Mouse (Mus musculus) limb, embryonic 12.5 days (tissue): Measurements from ENCODE around the gene Selenoo. TPM values are rescaled to one million over a fixed set of nuclear protein-coding genes. Genes with fewer than 3 reads are reported as not detected.
A peak's percentile ranks its signal among the peaks of the same experiment; 100 is the strongest.

Experiments
- ATAC-seq: fragments of 200-750 bp; cut with Nextera tagmentation; 2 replicates; pipeline ENCODE4 v1.8.0; 2017; ENCODE audit warnings: low read depth, moderate TSS enrichment; ENCODE audit not compliant: insufficient number of reproducible peaks, insufficient read depth, low FRiP score, low TSS enrichment
- H3K27ac ChIP-seq: fragments of 300-500 bp; sonication (generic); 2 replicates; pipeline ENCODE4 v1.5.1; 2016; ENCODE audit warnings: mild to moderate bottlenecking, moderate library complexity
- H3K27me3 ChIP-seq: fragments of 300-500 bp; sonication (generic); 2 replicates; pipeline ENCODE4 v1.6.1; 2016; ENCODE audit warnings: mild to moderate bottlenecking, moderate library complexity
- H3K36me3 ChIP-seq: fragments of 300-500 bp; sonication (generic); 2 replicates; pipeline ENCODE4 v1.6.1; 2016; ENCODE audit warnings: mild to moderate bottlenecking, moderate library complexity
- H3K4me1 ChIP-seq: fragments of 300-500 bp; sonication (generic); replicated peaks from 2 replicates; pipeline ENCODE4 v1.6.1; 2016
- H3K4me2 ChIP-seq: fragments of 300-500 bp; sonication (generic); 2 replicates; pipeline ENCODE4 v1.6.1; 2016; ENCODE audit warnings: mild to moderate bottlenecking, moderate library complexity
- H3K4me3 ChIP-seq: fragments of 300-500 bp; sonication (generic); replicated peaks from 2 replicates; pipeline ENCODE4 v1.5.1; 2016; ENCODE audit warnings: mild to moderate bottlenecking
- H3K9ac ChIP-seq: fragments of 300-500 bp; sonication (generic); replicated peaks from 2 replicates; pipeline ENCODE4 v1.6.1; 2016; ENCODE audit warnings: mild to moderate bottlenecking, moderate library complexity
- H3K9me3 ChIP-seq: fragments of 300-500 bp; sonication (generic); 2 replicates; pipeline ENCODE4 v1.6.1; 2016; ENCODE audit warnings: mild to moderate bottlenecking, moderate library complexity
- WGBS: fragments of 180-500 bp; shearing (Covaris S2); methylation state at CpG from one replicate; pipeline ENCODE4 v1.1.7; 2016; 5-methylcytosine and 5-hydroxymethylcytosine counted together
- polyA plus RNA-seq: library from polyadenylated mRNA; unstranded; fragments of >200 nt; fragmentation: Nextera tagmentation; extraction: Ambion mirVana; gene quantifications from 2 replicates; pipeline ENCODE4 v1.2.1, GENCODE M21; 2016

Gene Selenoo
- polyA plus RNA-seq, 1 experiment from 2014 or later: 21.1 TPM

- Histone ChIP-seq H3K4me3 (peak overlapping the region; percentile 90), H3K27me3 (no peaks in the 10 kb centered on the region), H3K9me3 (no peaks in the 10 kb centered on the region), H3K36me3 (peaks cover 16% of the 10 kb centered on the region), H3K27ac (peak overlapping the region; percentile 74), H3K4me2 (peak overlapping the region; percentile 92), H3K9ac (peak overlapping the region; percentile 91), H3K4me1 (peaks cover 37% of the 10 kb centered on the region)
- ATAC-seq: peak; percentile 72
- 0% methylated on average over 31 of the region's 39 CpGs for WGBS
These were observed 12.6 kb upstream of the Selenoo start for GRCm38 (mm10) chr15:89076156-89076731.

GRCm38 (mm10) chr15:89078208-89078836 lies 10.6 kb upstream of the Selenoo start:
- no peak for ATAC-seq
- Histone ChIP-seq H3K36me3 (peaks cover 37% of the 10 kb centered on the region), H3K9me3 (no peaks in the 10 kb centered on the region), H3K4me1 (peaks cover 37% of the 10 kb centered on the region), H3K4me3 (peak overlapping the region; percentile 0; the same call in 1 of the 2 replicates), H3K27me3 (no peaks in the 10 kb centered on the region), H3K9ac (peak overlapping the region; percentile 37; the same call in 1 of the 2 replicates), H3K27ac (no peak overlapping the region), H3K4me2 (peak overlapping the region; percentile 92)
- WGBS: 48% methylated on average over 9 of the region's 9 CpGs

GRCm38 (mm10) chr15:89083906-89084305 lies 5.0 kb upstream of the Selenoo start:
- H3K36me3 ChIP-seq: peaks cover 77% of the 10 kb centered on the region
- H3K27ac ChIP-seq: no peak overlapping the region
- H3K9ac ChIP-seq: no peak overlapping the region
- no peak overlapping the region for H3K4me2 ChIP-seq
- 96% methylated on average over 1 of the region's 1 CpGs for WGBS
- H3K4me1 ChIP-seq: peaks cover 9% of the 10 kb centered on the region; the same call in 1 of the 2 replicates
- no peaks in the 10 kb centered on the region for H3K27me3 ChIP-seq
- no peak overlapping the region for H3K4me3 ChIP-seq
- H3K9me3 ChIP-seq: no peaks in the 10 kb centered on the region
- ATAC-seq: no peak

GRCm38 (mm10) chr15:89084826-89085225 lies 4.1 kb upstream of the Selenoo start:
- H3K4me3 ChIP-seq: no peak overlapping the region
- H3K4me1 ChIP-seq: peaks cover 11% of the 10 kb centered on the region
- H3K9ac ChIP-seq: no peak overlapping the region
- 92% methylated on average over 2 of the region's 2 CpGs for WGBS
- H3K9me3 ChIP-seq: no peaks in the 10 kb centered on the region
- ATAC-seq: no peak
- no peak overlapping the region for H3K4me2 ChIP-seq
- H3K27ac ChIP-seq: no peak overlapping the region
- H3K36me3 ChIP-seq: peaks cover 70% of the 10 kb centered on the region
- H3K27me3 ChIP-seq: no peaks in the 10 kb centered on the region

- peak overlapping the region; percentile 94 for H3K9ac ChIP-seq
- no peaks in the 10 kb centered on the region for H3K9me3 ChIP-seq
- H3K36me3 ChIP-seq: peaks cover 57% of the 10 kb centered on the region
- H3K27ac ChIP-seq: peak overlapping the region; percentile 69
- H3K4me2 ChIP-seq: peak overlapping the region; percentile 99
- H3K4me3 ChIP-seq: peak overlapping the region; percentile 99
- WGBS: 4% methylated on average over 68 of the region's 68 CpGs
- peaks cover 21% of the 10 kb centered on the region for H3K4me1 ChIP-seq
- no peaks in the 10 kb centered on the region for H3K27me3 ChIP-seq
- peak; percentile 22; the same call in 1 of the 2 replicates for ATAC-seq
These were observed 566 bp downstream of the Selenoo start for GRCm38 (mm10) chr15:89089248-89090051.

GRCm38 (mm10) chr15:89090662-89091061 lies 1.8 kb downstream of the Selenoo start:
- no peaks in the 10 kb centered on the region for H3K27me3 ChIP-seq
- H3K4me1 ChIP-seq: peaks cover 21% of the 10 kb centered on the region
- H3K4me2 ChIP-seq: no peak overlapping the region
- H3K9ac ChIP-seq: peak overlapping the region; percentile 94; the same call in 1 of the 2 replicates
- no peak overlapping the region for H3K4me3 ChIP-seq
- WGBS: 64% methylated on average over 4 of the region's 4 CpGs
- H3K9me3 ChIP-seq: no peaks in the 10 kb centered on the region
- peaks cover 57% of the 10 kb centered on the region for H3K36me3 ChIP-seq
- ATAC-seq: no peak
- H3K27ac ChIP-seq: no peak overlapping the region

GRCm38 (mm10) chr15:89092181-89092580 lies 3.3 kb downstream of the Selenoo start:
- no peak for ATAC-seq

GRCm38 (mm10) chr15:89097450-89097849 lies 8.6 kb downstream of the Selenoo start:
- H3K9me3 ChIP-seq: no peaks in the 10 kb centered on the region
- no peak overlapping the region for H3K4me2 ChIP-seq
- no peak overlapping the region for H3K9ac ChIP-seq
- no peak overlapping the region for H3K27ac ChIP-seq
- no peaks in the 10 kb centered on the region for H3K27me3 ChIP-seq
- peaks cover 100% of the 10 kb centered on the region for H3K36me3 ChIP-seq
- no peak overlapping the region for H3K4me3 ChIP-seq
- 92% methylated on average over 5 of the region's 5 CpGs for WGBS
- no peaks in the 10 kb centered on the region for H3K4me1 ChIP-seq
- no peak for ATAC-seq

More at GRCm38 (mm10) chr15:89092181-89092580, 3.3 kb downstream of the Selenoo start:
- Histone ChIP-seq H3K4me3 (no peak overlapping the region), H3K36me3 (peaks cover 57% of the 10 kb centered on the region), H3K9ac (no peak overlapping the region), H3K27me3 (no peaks in the 10 kb centered on the region), H3K4me2 (no peak overlapping the region), H3K9me3 (no peaks in the 10 kb centered on the region), H3K27ac (no peak overlapping the region), H3K4me1 (peaks cover 21% of the 10 kb centered on the region)
- 83% methylated on average over 5 of the region's 5 CpGs for WGBS

- 88% methylated on average over 7 of the region's 7 CpGs for WGBS
- no peaks in the 10 kb centered on the region for H3K27me3 ChIP-seq
- no peak overlapping the region for H3K9ac ChIP-seq
- no peak overlapping the region for H3K4me2 ChIP-seq
- H3K9me3 ChIP-seq: no peaks in the 10 kb centered on the region
- no peaks in the 10 kb centered on the region for H3K4me1 ChIP-seq
- H3K4me3 ChIP-seq: no peak overlapping the region
- H3K36me3 ChIP-seq: peaks cover 100% of the 10 kb centered on the region
- no peak overlapping the region for H3K27ac ChIP-seq
- ATAC-seq: no peak
These were observed 9.7 kb downstream of the Selenoo start for GRCm38 (mm10) chr15:89098616-89099015.

GRCm38 (mm10) chr15:89100823-89101222 lies 11.9 kb downstream of the Selenoo start:
- no peak overlapping the region for H3K4me3 ChIP-seq
- no peak overlapping the region for H3K27ac ChIP-seq
- H3K36me3 ChIP-seq: peaks cover 100% of the 10 kb centered on the region
- no peak overlapping the region for H3K4me2 ChIP-seq
- 90% methylated on average over 12 of the region's 12 CpGs for WGBS
- H3K4me1 ChIP-seq: no peaks in the 10 kb centered on the region
- H3K9me3 ChIP-seq: no peaks in the 10 kb centered on the region
- no peak overlapping the region for H3K9ac ChIP-seq
- ATAC-seq: no peak
- H3K27me3 ChIP-seq: no peaks in the 10 kb centered on the region

- 88% methylated on average over 5 of the region's 5 CpGs for WGBS
- H3K36me3 ChIP-seq: peaks cover 100% of the 10 kb centered on the region
- H3K27ac ChIP-seq: no peak overlapping the region
These were observed 13.8 kb downstream of the Selenoo start for GRCm38 (mm10) chr15:89102646-89103045.

More at GRCm38 (mm10) chr15:89102646-89103045, 13.8 kb downstream of the Selenoo start:
- H3K4me3 ChIP-seq: no peak overlapping the region
- H3K27me3 ChIP-seq: no peaks in the 10 kb centered on the region
- H3K9ac ChIP-seq: no peak overlapping the region
- no peaks in the 10 kb centered on the region for H3K9me3 ChIP-seq
- no peak for ATAC-seq
- no peak overlapping the region for H3K4me2 ChIP-seq
- no peaks in the 10 kb centered on the region for H3K4me1 ChIP-seq
